Mouse (Mus musculus) left cerebral cortex, postnatal 14 days (tissue): ENCODE data around the gene Stpg3. TPM values are rescaled to one million over a fixed set of nuclear protein-coding genes. Genes with fewer than 3 reads are reported as not detected.
A peak's percentile ranks its signal among the peaks of the same experiment; 100 is the strongest.

Experiments used
- DNase-seq, 2 experiments: peaks; one replicate each; pipeline ENCODE4 v3.0.0; 2021 to 2022; ENCODE audit warnings: low spot score in 2 of 2, mixed read lengths in 1 of 2
- intact Hi-C: fragments of 180-260 bp; cut with DNase I; formaldehyde crosslinking; loops from one replicate; pipeline ENCODE4 v1.15.1; 2025
- total RNA-seq, 2 experiments: library from RNA; stranded (reverse); gene quantifications; 2 replicates each; pipeline ENCODE4 v1.2.3; 2021

Gene Stpg3
- total RNA-seq, 2 experiments from 2014 or later, result 0.27 to 0.44 TPM

GRCm38 (mm10) chr2:25238106-25238505 is 23.7 kb upstream of the Stpg3 start:
- intact Hi-C loops, result no loop called here

DNA sequence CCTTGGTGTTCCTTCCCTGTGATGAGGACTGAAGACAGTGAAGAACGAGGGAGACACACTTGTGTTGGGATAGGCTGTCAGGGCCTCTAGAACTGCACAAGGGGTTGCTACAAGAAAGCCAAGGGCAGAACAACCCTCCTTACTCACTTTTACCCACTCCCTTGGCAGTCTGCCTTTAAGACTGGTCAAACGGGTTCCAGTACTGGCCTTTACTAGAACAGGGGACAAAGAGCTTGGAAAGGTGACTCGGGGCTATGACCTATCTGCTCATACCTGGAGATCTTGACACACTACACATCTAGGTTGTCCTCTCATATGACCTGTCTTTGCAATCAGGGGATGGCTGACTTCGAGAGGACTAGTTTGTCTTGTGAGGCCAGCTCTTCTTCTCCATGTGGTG is 23.1 kb upstream of the Stpg3 start:
- DNase-seq, result no peak
- intact Hi-C loops, result no loop called here

More at GRCm38 (mm10) chr2:25238106-25238505, 23.7 kb upstream of the Stpg3 start:
- no peak for DNase-seq

- DNase-seq, result no peak
- intact Hi-C loops, result no loop called here
Measured at GRCm38 (mm10) chr2:25236614-25237013, 22.2 kb upstream of the Stpg3 start, which contains the start of gene Rnf224. Rnf224 (minus strand) TSS chr2:25236787.

DNA sequence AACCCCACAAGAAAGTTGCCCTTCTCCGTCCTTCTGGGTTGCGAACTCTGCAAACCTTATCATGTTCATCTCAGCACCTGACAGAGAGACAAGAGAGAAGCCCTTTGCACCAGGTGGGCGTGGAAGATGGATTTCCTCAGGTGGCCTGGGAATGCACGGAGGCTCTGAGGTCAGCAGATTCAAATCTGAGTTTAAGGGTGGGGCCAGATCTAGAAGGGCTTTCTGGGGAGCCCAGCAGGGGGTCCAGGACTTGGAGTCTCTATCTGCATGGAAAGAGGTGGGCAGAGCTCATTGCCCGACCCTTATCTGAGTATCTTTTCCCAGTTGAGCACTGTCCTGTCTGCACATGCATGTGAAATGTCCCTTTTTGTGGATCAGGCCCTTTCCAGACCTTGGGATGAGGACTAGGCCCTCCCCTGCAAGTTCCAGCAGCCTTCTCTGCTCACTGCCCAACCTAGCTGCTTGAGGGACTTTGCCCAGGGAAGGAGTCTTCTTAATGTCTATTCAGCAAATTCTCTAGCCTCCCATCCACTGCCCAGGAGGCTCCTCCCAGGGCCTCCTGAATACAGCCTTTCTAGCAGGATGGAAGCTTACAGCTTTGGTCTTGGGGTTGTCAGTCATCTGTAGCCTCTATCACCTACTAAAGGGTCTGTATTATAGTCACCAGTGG is 20.2 kb upstream of the Stpg3 start:
- DNase-seq, result no peak
- intact Hi-C loops, result no loop called here

DNA sequence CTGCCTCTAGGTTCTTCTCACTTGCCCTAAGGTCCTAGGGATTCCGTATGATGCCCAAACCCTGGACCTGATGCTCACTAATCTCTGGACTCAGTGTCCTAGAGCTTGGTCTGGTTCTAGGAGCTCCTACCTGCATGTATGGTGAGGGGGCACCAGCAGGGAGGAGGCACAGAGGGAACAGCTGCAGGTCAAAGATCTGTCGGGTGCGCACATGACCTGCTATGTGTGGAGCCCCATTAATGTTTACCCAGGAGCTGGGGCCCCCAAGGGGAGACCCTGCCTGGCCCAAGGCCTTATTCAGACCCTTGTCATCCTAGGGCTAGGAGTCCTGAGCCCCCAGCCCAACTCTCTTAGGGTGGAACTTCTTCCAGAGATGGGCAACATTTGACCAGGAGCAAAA is 19.6 kb upstream of the Stpg3 start, which contains the start of gene Slc34a3:
Slc34a3 (minus strand) TSS at position 315 of the 400 bp plus-strand sequence.
- no peak for DNase-seq
- intact Hi-C loops, result no loop called here

- intact Hi-C loops, result no loop called here
- no peak for DNase-seq
Measured at GRCm38 (mm10) chr2:25233421-25233820, 19.0 kb upstream of the Stpg3 start.

DNA sequence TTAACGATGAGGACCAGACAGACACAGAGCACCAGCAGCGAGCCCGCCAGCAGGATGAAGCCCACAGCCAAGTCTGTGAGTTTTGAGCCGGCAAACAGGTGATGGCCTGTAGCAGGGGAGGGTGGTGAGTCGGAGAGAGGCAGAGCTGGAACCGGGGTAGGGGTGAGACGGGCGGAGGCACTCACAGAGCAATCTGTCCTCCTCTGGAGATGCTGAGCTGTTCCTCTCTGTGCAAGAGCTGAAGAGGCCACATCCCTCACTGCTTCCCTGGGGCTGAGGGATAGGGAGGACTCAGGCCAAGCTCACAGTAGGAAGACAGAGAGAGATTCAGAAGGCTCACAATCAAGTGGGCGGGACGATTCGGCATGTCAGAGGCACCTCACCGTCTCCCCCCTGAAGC is 16.6 kb upstream of the Stpg3 start:
- intact Hi-C loops, result no loop called here

GRCm38 (mm10) chr2:25230581-25230980 is 16.1 kb upstream of the Stpg3 start:
- intact Hi-C loops, result no loop called here
- DNase-seq, result no peak

More for the DNA sequence above, 16.6 kb upstream of the Stpg3 start:
- no peak for DNase-seq

DNA sequence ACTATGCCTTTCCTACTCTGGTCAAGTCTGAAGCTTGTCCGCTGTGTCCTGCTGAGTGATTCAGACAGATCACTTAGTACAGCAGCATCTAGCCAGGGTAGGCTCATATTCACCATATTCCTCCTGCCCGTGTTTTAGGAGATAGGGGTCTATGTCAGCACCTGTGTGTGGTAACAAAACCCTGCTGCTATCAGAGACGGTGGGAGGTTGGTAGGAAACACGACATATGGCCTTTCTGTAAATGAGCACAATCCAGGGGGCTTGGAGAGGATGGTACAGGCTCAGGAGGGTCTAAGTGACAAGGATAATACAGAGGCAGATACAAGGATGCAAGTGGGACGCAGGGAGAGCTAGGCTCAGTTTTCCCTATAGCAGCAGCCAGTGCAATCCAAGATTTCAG is 15.1 kb upstream of the Stpg3 start:
- DNase-seq, result no peak
- intact Hi-C loops, result loop anchor here (2.0 to 5.0 kb wide), 2 partner anchors 37 to 43 kb away; partner anchors contain the start of genes Anapc2 and Ssna1

DNA sequence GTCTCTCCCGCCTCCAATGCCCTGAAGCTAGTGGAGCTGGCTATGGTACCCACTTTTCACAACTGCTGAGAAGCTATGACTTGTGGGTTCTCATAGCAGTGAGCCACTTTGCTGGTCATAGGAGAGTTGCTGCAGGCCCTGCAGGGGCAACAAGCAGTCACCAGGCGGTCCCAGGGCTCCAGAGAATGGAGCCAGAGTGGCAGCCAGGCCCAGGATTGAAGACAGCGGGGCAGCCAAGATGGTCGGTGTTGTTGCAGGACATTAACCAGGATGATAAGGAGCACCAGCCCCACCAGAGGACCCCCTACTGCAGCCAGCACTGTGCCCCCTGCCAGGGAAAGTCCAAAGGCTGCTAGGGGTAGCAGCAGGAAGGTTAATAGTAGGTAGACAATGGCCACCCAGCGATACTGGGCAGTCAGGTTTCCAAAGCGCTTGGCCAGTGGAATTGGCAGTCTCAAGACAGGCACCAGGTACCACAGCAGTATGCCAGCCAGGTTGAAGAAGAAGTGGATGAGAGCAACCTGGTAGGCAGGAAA is 14.6 kb upstream of the Stpg3 start:
- DNase-seq, result no peak
- intact Hi-C loops, result loop anchor here (2.0 to 5.0 kb wide), 2 partner anchors 36 to 43 kb away; partner anchors contain the start of genes Anapc2 and Ssna1

DNA sequence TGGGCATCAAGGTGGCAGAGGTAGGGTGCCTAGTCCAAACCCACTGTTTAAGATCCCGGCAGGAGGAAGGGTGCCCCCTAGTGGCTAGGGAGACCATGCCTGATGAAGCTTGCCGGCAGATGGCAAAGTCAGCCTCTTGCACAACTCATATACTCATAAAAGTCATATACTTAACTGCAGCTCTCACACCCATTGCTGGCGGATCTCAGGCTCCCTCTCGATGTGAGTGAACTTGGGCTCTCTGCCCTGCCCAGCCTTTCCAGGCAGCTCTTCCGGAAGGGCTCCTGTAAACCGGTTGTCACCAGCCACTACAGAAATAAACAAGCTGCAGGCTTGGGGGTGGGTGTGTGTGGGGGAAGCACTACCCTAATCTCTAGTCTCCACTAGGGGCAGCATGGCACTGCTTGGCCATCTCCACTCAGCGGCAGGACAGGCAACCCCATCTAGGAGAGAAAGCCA is 14.0 kb upstream of the Stpg3 start:
- peak; percentile 81 to 96 for DNase-seq
- intact Hi-C loops, result loop anchor here (2.0 to 5.0 kb wide), 2 partner anchors 36 to 44 kb away; partner anchors contain the start of genes Anapc2 and Ssna1

- no peak for DNase-seq
- intact Hi-C loops, result loop anchor here (5.0 kb wide), 1 partner anchor 45 kb away; the partner anchor contains the start of genes Anapc2 and Ssna1
Measured at GRCm38 (mm10) chr2:25227406-25227805, 13.0 kb upstream of the Stpg3 start.

- DNase-seq, result peak; percentile 47 to 54
- intact Hi-C loops, result loop anchor here (5.0 kb wide), 1 partner anchor 45 kb away; the partner anchor contains the start of genes Anapc2 and Ssna1
Measured at GRCm38 (mm10) chr2:25226864-25227263, 12.4 kb upstream of the Stpg3 start.

DNA sequence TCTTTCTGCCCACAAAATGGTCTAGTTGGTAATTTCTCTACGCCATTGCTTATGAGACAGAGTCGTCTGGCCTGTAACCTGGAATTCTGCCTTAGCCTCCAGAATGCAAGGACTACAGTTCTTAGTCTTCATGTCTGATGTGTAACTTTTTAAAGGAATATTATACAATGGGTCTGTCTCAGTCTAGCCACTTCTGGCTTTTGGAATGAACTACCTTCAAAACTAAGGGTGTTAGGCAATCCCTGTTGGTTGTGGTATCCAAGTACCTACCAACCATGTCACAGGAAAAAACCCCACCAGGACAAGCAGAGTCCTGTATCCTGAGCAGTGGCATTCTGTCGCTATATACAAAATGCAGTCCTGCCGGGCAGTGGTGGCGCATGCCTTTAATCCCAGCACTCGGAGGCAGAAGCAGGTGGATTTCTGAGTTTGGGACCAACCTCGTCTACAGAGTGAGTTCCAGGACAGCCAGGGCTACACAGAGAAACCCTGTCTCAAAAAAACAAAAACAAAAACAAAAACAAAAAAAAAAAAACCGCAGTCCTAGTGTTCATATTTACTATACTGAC is 11.5 kb upstream of the Stpg3 start:
- intact Hi-C loops, result loop anchor here (5.0 kb wide), 1 partner anchor 46 kb away; the partner anchor contains the start of genes Anapc2 and Ssna1
- no peak for DNase-seq

DNA sequence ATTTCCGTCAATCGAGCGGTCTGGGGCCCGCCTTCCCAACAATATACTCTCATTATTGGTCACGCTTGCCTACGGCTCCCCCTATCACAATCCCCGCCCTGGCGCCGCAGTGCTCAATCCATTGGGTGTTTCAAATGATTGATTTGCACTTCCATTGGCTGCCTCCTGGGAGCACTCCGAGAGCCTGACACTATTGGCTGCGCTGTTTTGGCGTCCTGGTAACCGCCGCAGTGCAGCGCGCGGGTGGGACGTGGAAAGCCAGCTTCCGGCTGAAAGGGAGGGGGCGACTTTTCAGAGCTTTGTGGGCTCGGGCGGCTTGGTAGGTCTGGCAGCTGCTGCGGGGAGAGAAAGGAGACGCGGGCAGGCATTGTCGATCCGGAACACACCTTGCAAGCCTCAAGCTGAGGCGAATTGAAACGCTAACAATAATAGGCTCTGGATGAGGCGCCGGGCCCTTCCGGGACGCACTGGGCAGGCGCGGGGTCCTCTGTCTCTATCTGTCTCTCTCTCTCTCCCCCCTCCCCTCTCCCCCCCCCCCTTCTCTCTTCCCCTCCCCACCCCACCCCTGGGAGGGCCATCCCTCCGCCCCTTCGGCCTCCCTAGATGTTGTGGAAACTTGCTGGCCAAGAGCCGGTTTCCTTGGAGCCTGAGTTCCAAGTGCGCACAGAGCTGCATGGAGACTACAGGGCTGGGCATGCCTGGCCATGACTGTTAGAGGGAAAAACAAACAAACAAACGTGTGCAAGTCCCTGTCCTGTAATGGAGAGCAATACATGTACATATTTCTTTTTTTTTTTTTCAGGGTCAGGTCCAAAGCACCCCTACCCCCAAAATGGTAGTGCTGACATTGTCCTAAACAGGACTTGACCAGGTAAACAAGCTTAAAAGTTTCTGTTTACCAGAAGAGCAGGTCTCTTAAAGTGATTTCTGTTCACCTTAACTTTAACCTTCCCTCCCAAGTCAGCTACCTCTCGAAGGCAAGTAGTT is 10.6 kb upstream of the Stpg3 start:
- intact Hi-C loops, result loop anchor here (5.0 kb wide), 1 partner anchor 47 kb away; the partner anchor contains the start of genes Anapc2 and Ssna1
- peak; percentile 99 to 100 for DNase-seq

DNA sequence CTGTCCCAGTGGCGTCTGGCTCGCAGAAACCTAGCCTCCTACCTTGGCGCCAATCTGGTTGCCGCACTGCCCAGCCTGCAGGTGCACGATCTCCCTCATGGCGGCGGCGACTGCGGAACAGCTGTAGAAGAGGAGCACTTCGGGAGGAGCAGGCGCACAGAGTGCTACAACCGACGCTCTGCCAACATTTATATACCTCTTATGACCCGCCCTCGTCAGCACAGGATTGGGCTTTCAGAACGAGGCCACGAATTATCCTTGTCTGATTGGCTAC is 10.0 kb upstream of the Stpg3 start, which contains the start of gene Tubb4b:
Tubb4b (minus strand) TSS at position 211 of the 274 bp plus-strand sequence.
- intact Hi-C loops, result no loop called here
- DNase-seq, result no peak

- intact Hi-C loops, result no loop called here
- DNase-seq, result peak; percentile 75 to 77
Measured at GRCm38 (mm10) chr2:25223681-25224491, 9.4 kb upstream of the Stpg3 start.

DNA sequence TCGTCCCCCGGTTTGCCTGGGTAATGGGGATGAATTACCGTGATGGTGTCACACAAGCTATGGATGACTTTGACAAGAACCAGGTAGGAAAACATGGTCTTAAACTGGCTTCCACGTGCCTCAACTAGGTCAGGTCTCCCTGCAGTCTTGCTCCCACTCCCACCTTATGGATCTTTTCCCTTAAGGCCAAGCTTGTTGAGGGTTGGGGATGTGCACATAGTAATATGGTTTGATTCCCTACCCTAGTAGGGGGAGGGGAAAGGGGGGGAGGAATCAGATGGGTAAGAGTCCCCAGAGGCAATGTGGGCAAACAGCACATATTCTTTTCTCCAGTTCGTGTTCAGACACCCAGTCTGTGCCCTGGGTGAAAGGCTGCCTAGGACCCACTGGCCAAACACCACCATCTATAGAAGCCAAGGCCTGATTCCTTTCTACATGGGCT is 6.9 kb upstream of the Stpg3 start:
- intact Hi-C loops, result no loop called here
- DNase-seq, result no peak
